Mouse (Mus musculus) heart, embryonic 14.5 days (tissue): ENCODE results near the gene Ksr1. TPM values are rescaled to one million over a fixed set of nuclear protein-coding genes. Genes with fewer than 3 reads are reported as not detected.

Experiments
- ATAC-seq: fragments of 200-750 bp; cut with Nextera tagmentation; 2 replicates; pipeline ENCODE4 v1.8.0; 2017; ENCODE audit warnings: low read depth, moderate TSS enrichment; ENCODE audit not compliant: insufficient number of reproducible peaks, insufficient read depth, low FRiP score
- H3K27ac ChIP-seq, 2 experiments: fragments of 200-500 bp in 1 of 2; fragments of 300-500 bp in 1 of 2; sonication (generic) in 1 of 2; replicated peaks in 1 of 2; 2 replicates each; pipeline ENCODE4 v1.5.1; 2012 to 2014; ENCODE audit warnings: low read depth in 2 of 2, low read length in 2 of 2, control low read depth in 1 of 2, mild to moderate bottlenecking in 1 of 2, mixed read lengths in 1 of 2; ENCODE audit not compliant: control insufficient read depth in 1 of 2, insufficient read depth in 1 of 2
- H3K27me3 ChIP-seq: fragments of 300-500 bp; sonication (generic); 2 replicates; pipeline ENCODE4 v1.6.1; 2014; ENCODE audit warnings: mild to moderate bottlenecking, low read length, control low read depth; ENCODE audit not compliant: control insufficient read depth, insufficient read depth
- H3K36me3 ChIP-seq: fragments of 300-500 bp; sonication (generic); 2 replicates; pipeline ENCODE4 v1.6.1; 2014; ENCODE audit warnings: mild to moderate bottlenecking, control low read depth, low read length, mixed read lengths; ENCODE audit not compliant: control insufficient read depth, insufficient read depth
- H3K4me1 ChIP-seq, 2 experiments: fragments of 200-500 bp in 1 of 2; fragments of 300-500 bp in 1 of 2; sonication (generic) in 1 of 2; 2 replicates each; pipeline ENCODE4 v1.6.1; 2012 to 2014; ENCODE audit warnings: low read length in 2 of 2, control low read depth in 1 of 2, mixed read lengths in 1 of 2; ENCODE audit not compliant: control insufficient read depth in 2 of 2, insufficient read depth in 2 of 2
- H3K4me2 ChIP-seq: fragments of 300-500 bp; sonication (generic); 2 replicates; pipeline ENCODE4 v1.6.1; 2014; ENCODE audit warnings: mild to moderate bottlenecking, low read length
- H3K4me3 ChIP-seq, 2 experiments: fragments of 200-500 bp in 1 of 2; fragments of 300-500 bp in 1 of 2; sonication (generic) in 1 of 2; 2 replicates each; pipeline ENCODE4 v1.5.1; 2012 to 2014; ENCODE audit warnings: low read length in 2 of 2, mild to moderate bottlenecking in 2 of 2, control low read depth in 1 of 2, low read depth in 1 of 2, moderate library complexity in 1 of 2; ENCODE audit not compliant: control insufficient read depth in 1 of 2, insufficient read depth in 1 of 2
- H3K9ac ChIP-seq: fragments of 300-500 bp; sonication (generic); 2 replicates; pipeline ENCODE4 v1.6.1; 2014; ENCODE audit warnings: mild to moderate bottlenecking, low read length
- H3K9me3 ChIP-seq: fragments of 300-500 bp; sonication (generic); 2 replicates; pipeline ENCODE4 v1.6.1; 2016; ENCODE audit warnings: low read length, control low read depth; ENCODE audit not compliant: control insufficient read depth
- WGBS: fragments of 180-500 bp; shearing (Covaris S2); extraction: QIAGEN DNeasy Blood & Tissue Kit; methylation state at CpG from one replicate; pipeline ENCODE4 v1.1.7; 2014; 5-methylcytosine and 5-hydroxymethylcytosine counted together
- polyA plus RNA-seq: library from polyadenylated mRNA; unstranded; fragments of >200 nt; fragmentation: Nextera tagmentation; extraction: Ambion mirVana; gene quantifications from 2 replicates; pipeline ENCODE4 v1.2.1, GENCODE M21; 2014

Ksr1 gene
- polyA plus RNA-seq, 1 experiment from 2014 or later = 5.8 TPM

DNA sequence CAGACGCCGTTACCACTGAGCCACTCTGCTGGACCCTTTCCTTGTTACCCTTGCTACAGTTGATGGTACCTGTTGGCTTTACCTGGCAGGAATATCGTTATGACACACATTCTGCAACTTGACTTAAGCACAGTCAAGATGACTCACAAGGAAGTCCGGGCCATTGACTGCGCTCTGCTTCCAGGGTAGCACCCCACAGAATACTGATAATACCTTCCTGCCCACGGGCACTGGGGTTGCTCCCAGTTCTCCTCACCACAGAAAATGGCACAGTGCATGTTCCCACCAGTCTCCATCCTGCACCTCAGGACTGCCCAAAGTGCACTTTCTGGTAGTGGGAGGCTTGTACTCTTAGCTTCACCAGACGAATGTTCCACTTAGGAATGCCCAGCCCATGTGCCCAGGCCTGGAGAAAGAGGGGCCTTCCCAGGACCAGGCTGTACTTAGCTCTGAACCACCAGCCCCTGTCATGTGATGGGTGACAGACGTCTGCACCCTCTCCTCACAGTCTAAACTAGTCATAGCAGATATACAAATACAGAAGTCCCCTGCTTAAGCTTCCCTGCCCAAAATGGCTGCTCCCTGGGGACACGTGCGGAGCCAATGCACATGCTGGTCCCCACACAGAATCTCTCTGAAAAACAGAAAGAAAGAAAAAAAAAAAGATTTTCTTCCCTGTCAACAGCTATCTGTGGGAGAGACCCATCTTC is 52.1 kb downstream of the Ksr1 start:
- Histone ChIP-seq H3K4me2 (no peak overlapping the region), H3K27me3 (no peaks in the 10 kb centered on the region), H3K4me3 (no peak overlapping the region), H3K9ac (peak overlapping the region; percentile 30), H3K4me1 (peaks cover 51 to 66% of the 10 kb centered on the region in 2 experiments), H3K9me3 (no peaks in the 10 kb centered on the region), H3K36me3 (no peaks in the 10 kb centered on the region), H3K27ac (peak overlapping the region; percentile 85 to 94)
- 57% methylated on average over 10 of the region's 10 CpGs for WGBS
- no peak for ATAC-seq

DNA sequence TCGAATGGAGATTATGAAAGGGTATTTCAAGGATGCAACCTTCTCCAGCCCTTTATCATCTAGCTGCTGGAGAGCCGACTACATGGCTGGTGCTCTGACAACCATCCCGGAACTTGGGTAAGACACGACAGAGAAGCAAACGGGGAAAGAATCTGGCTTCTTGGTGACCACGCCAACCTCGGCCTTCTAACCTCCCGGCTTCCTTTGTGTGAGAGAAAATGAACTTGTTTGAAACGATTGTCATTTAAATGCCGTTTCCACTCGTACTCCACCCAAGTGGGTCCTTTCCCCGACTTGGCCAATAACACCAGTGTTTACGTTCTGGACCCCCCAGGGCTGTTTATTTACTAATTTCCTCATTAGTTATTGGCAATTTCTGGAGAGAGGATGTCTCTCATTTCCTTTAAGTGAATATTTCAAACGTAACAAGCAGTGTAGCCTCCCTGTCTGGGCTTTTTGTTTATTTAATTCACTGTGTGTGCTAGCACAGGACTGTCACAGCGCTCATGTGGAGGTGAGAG is 52.8 kb downstream of the Ksr1 start:
- Histone ChIP-seq H3K27me3 (no peaks in the 10 kb centered on the region), H3K4me3 (no peak overlapping the region), H3K27ac (peak overlapping the region; percentile 85 to 94; a peak in 2 of 4 replicates), H3K4me1 (peaks cover 53 to 66% of the 10 kb centered on the region in 2 experiments), H3K9me3 (no peaks in the 10 kb centered on the region), H3K4me2 (no peak overlapping the region), H3K36me3 (no peaks in the 10 kb centered on the region), H3K9ac (no peak overlapping the region)
- WGBS = 58% methylated on average over 15 of the region's 15 CpGs
- no peak for ATAC-seq

DNA sequence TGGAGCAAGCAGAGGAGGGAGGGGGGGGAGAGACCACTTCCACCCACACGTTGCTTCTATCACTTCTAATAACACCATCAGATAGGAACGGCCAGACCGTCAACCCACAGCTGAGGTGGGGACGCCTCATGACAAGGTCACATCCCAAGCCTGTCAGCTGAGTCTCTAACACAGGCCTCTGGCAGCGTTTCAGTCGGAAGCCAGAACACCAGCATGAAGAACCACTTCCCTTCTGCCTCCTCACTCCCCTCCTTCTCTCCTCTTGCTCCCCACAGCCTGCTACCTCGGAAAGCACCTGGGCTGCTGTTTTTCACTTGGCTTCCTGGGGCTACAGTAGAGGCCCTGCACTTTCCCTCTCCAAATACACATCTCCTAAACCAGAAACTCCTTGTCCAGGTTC is 53.4 kb downstream of the Ksr1 start:
- peak overlapping the region; percentile 18 to 94 for H3K27ac ChIP-seq
- no peaks in the 10 kb centered on the region for H3K9me3 ChIP-seq
- no peaks in the 10 kb centered on the region for H3K27me3 ChIP-seq
- no peak overlapping the region for H3K4me3 ChIP-seq
- H3K36me3 ChIP-seq = no peaks in the 10 kb centered on the region
- ATAC-seq = no peak
- H3K4me1 ChIP-seq = peaks cover 58 to 68% of the 10 kb centered on the region in 2 experiments
- 18% methylated on average over 7 of the region's 7 CpGs for WGBS
- no peak overlapping the region for H3K9ac ChIP-seq
- no peak overlapping the region for H3K4me2 ChIP-seq

DNA sequence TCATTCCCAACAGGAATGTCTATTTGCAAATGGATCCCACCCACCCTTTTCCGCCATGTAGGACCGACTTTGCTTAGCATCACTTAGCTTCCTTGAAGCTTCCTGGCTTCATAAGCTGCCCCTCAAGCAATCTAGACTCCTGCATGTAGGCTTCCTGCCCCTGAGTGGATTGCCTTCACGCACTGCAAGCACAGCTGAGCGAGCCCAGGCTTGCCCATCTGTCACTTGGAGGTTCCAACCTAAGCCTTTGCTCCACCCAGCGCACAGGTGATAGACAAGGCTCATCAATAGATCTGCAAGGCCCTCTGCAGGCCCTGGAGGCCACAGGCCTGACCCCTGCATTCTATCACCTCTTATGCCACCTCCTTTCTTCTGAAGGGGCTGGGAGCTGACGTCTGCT is 54.0 kb downstream of the Ksr1 start:
- ATAC-seq = no peak
- 83% methylated on average over 6 of the region's 6 CpGs for WGBS
- H3K36me3 ChIP-seq = no peaks in the 10 kb centered on the region
- H3K4me3 ChIP-seq = no peak overlapping the region
- H3K9me3 ChIP-seq = no peaks in the 10 kb centered on the region
- H3K9ac ChIP-seq = no peak overlapping the region
- peaks cover 56 to 68% of the 10 kb centered on the region in 2 experiments for H3K4me1 ChIP-seq
- H3K4me2 ChIP-seq = no peak overlapping the region
- H3K27me3 ChIP-seq = no peaks in the 10 kb centered on the region
- H3K27ac ChIP-seq = peak overlapping the region in 1 of 2 experiments; percentile 94; a peak in 1 of 4 replicates

DNA sequence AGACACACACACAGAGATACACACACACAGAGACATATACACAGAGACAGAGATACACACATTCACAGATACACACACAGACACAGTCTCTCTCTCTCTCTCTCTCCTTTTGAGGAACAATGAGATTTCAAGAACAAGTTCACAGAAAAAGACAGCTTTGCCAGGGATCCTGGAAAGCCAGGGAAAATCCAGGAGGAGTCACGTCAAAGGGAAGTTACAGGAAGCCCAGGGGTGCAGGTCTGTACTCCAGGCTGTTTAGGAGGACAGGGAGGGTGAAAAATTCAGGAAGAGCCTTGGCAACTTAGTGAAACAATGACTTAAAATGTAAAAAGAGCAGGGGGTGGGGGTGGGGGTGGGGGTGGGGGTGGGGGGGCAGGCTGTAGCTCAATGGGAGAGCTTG is 56.5 kb downstream of the Ksr1 start:
- no peaks in the 10 kb centered on the region for H3K27me3 ChIP-seq
- peaks cover 48 to 56% of the 10 kb centered on the region in 2 experiments for H3K4me1 ChIP-seq
- H3K4me2 ChIP-seq = no peak overlapping the region
- no peaks in the 10 kb centered on the region for H3K36me3 ChIP-seq
- no peak for ATAC-seq
- no peaks in the 10 kb centered on the region for H3K9me3 ChIP-seq
- peak overlapping the region; percentile 53 to 56; a peak in 3 of 4 replicates for H3K27ac ChIP-seq
- H3K9ac ChIP-seq = no peak overlapping the region
- H3K4me3 ChIP-seq = no peak overlapping the region
- 74% methylated on average over 1 of the region's 1 CpGs for WGBS

DNA sequence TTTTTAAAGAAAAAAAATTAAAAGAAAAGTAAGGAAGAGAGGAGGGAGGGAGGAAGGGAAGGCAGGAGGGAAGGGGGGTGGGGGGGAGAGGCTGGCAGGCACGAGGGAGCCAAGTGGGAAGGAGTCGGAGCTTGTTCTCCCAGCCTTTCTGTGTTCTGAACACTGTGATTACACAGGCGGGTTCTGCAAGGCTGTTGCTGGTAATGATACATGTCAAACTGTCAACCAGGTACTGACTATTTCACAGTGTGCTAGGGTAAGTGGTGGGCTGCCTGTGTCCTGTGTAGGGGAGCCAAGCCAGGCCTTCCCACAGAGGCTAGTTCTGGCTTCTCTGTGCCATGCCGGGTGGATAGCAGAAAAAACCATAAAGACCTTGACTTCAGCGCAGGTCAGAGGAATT is 57.2 kb downstream of the Ksr1 start:
- Histone ChIP-seq H3K4me2 (no peak overlapping the region), H3K4me3 (no peak overlapping the region), H3K27ac (peak overlapping the region; percentile 53 to 56), H3K4me1 (peaks cover 46 to 56% of the 10 kb centered on the region in 2 experiments), H3K36me3 (no peaks in the 10 kb centered on the region), H3K9ac (peak overlapping the region; percentile 12; the same call in 1 of the 2 replicates), H3K9me3 (no peaks in the 10 kb centered on the region), H3K27me3 (no peaks in the 10 kb centered on the region)
- 37% methylated on average over 5 of the region's 5 CpGs for WGBS
- 0 out of 2 replicates have a peak, but pooled peaks have one; percentile 18 for ATAC-seq

DNA sequence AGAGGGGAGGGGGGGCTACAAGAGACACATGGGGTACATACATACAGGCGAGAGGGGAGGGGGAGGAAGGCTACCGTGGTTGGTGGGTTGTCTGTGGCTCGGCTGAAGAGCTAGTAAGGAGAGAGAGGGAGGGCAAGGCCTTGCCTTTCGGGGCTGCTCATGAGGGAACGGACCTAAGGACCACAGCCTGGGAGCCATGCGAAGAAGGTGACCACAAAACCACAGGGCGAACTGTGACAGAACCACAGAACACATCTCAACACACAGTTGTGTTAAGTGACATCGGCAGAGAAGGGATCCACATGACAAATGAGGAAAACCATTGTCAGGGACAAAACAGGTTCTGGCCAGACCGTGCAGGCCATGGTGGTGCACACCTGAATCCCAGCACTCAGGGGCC is 57.9 kb downstream of the Ksr1 start:
- H3K9me3 ChIP-seq = no peaks in the 10 kb centered on the region
- WGBS = 90% methylated on average over 9 of the region's 9 CpGs
- no peak for ATAC-seq
- H3K27me3 ChIP-seq = no peaks in the 10 kb centered on the region
- H3K4me2 ChIP-seq = no peak overlapping the region
- H3K4me1 ChIP-seq = peaks cover 45 to 56% of the 10 kb centered on the region in 2 experiments
- no peaks in the 10 kb centered on the region for H3K36me3 ChIP-seq
- H3K4me3 ChIP-seq = no peak overlapping the region
- H3K9ac ChIP-seq = no peak overlapping the region
- 0 out of 4 replicates have a peak overlapping the region, but pooled peaks of 1 of the 2 experiments have one; percentile 56 for H3K27ac ChIP-seq
